Mouse (Mus musculus) kidney, postnatal 0 days (tissue): ENCODE data around the gene Hddc2. TPM values are rescaled to one million over a fixed set of nuclear protein-coding genes. Genes with fewer than 3 reads are reported as not detected.
"Not testable (repeated sequence)": the region's sequence is repeated elsewhere in the genome, so short reads cannot be mapped to it uniquely, and the experiment has no call there.

Source experiments
- ATAC-seq: fragments of 200-750 bp; cut with Nextera tagmentation; replicated peaks from 2 replicates; pipeline ENCODE4 v1.8.0; 2017; ENCODE audit warnings: low read depth, moderate number of reproducible peaks, moderate TSS enrichment, moderate library complexity; ENCODE audit not compliant: low FRiP score
- DNase-seq: peaks from one replicate; pipeline ENCODE4 v3.0.0-alpha.2; 2016; ENCODE audit warnings: low spot score
- H3K27ac ChIP-seq: fragments of 300-500 bp; sonication (generic); 2 replicates; pipeline ENCODE4 v1.5.1; 2014; ENCODE audit warnings: mild to moderate bottlenecking
- H3K27me3 ChIP-seq: fragments of 300-500 bp; sonication (generic); 2 replicates; pipeline ENCODE4 v1.6.1; 2014; ENCODE audit warnings: low read length, mixed read lengths; ENCODE audit not compliant: insufficient read depth
- H3K36me3 ChIP-seq: fragments of 300-500 bp; sonication (generic); 2 replicates; pipeline ENCODE4 v1.6.1; 2014; ENCODE audit warnings: low read length, mixed read lengths; ENCODE audit not compliant: insufficient read depth
- H3K4me1 ChIP-seq: fragments of 300-500 bp; sonication (generic); replicated peaks from 2 replicates; pipeline ENCODE4 v1.6.1; 2014; ENCODE audit warnings: antibody characterized with exemption, low read length, mixed read lengths; ENCODE audit not compliant: insufficient read depth
- H3K4me2 ChIP-seq: fragments of 300-500 bp; sonication (generic); 2 replicates; pipeline ENCODE4 v1.6.1; 2014; ENCODE audit warnings: mild to moderate bottlenecking, low read length, moderate library complexity, mixed read lengths
- H3K4me3 ChIP-seq: fragments of 300-500 bp; sonication (generic); replicated peaks from 2 replicates; pipeline ENCODE4 v1.5.1; 2014; ENCODE audit warnings: low read depth, low read length
- H3K9ac ChIP-seq: fragments of 300-500 bp; sonication (generic); 2 replicates; pipeline ENCODE4 v1.6.1; 2014; ENCODE audit warnings: low read depth, low read length
- H3K9me3 ChIP-seq: fragments of 300-500 bp; sonication (generic); replicated peaks from 2 replicates; pipeline ENCODE4 v1.6.1; 2016; ENCODE audit warnings: low read length, inconsistent platforms, mixed read lengths
- CTCF ChIP-seq: IDR thresholded peaks from 2 replicates; pipeline ENCODE4 v1.5.1; 2016; ENCODE audit warnings: antibody characterized with exemption, low read depth, mild to moderate bottlenecking, moderate library complexity
- WGBS: fragments of 180-500 bp; shearing (Covaris S2); extraction: QIAGEN DNeasy Blood & Tissue Kit; methylation state at CpG from one replicate; pipeline ENCODE4 v1.1.7; 2014; 5-methylcytosine and 5-hydroxymethylcytosine counted together
- polyA plus RNA-seq: library from polyadenylated mRNA; unstranded; fragments of >200 nt; fragmentation: Nextera tagmentation; extraction: Ambion mirVana; gene quantifications from 2 replicates; pipeline ENCODE4 v1.2.1, GENCODE M21; 2015

Hddc2 gene
- polyA plus RNA-seq, 1 experiment from 2014 or later, result 96.4 TPM

GRCm38 (mm10) chr10:31346401-31346800 is 33.2 kb downstream of the Hddc2 start:
- Histone ChIP-seq H3K27me3 (no peaks in the 10 kb centered on the region), H3K4me3 (no peak overlapping the region), H3K9me3 (no peaks in the 10 kb centered on the region), H3K4me2 (no peak overlapping the region), H3K9ac (no peak overlapping the region), H3K36me3 (no peaks in the 10 kb centered on the region), H3K4me1 (no peaks in the 10 kb centered on the region), H3K27ac (no peak overlapping the region)
- 66% methylated on average over 8 of the region's 8 CpGs for WGBS
- no peak for TF ChIP-seq CTCF
- no peak for ATAC-seq
- DNase-seq, result no peak

DNA sequence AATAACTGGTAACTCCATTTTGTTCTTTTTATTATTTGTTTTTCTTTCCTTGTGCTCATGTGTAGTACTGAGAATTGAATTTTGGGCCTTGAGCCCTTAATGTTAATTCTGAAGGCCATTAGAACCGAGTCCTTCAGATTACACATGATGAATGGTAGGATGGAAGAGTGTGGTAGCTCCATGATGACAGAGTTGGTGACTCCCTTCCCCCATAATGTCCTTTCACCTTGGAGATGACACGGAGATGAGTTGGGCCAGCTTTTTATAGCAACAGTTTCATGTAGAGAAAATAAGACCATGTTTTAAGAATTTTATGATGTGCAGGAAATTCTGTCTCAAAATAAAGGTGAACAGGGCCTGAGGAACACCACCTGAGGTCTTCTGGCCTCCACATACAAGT is 37.9 kb downstream of the Hddc2 start:
- DNase-seq, result no peak
- H3K36me3 ChIP-seq, result no peaks in the 10 kb centered on the region
- no peaks in the 10 kb centered on the region for H3K27me3 ChIP-seq
- H3K9ac ChIP-seq, result no peak overlapping the region
- H3K27ac ChIP-seq, result no peak overlapping the region
- no peaks in the 10 kb centered on the region for H3K9me3 ChIP-seq
- H3K4me1 ChIP-seq, result no peaks in the 10 kb centered on the region
- ATAC-seq, result no peak
- WGBS, result 90% methylated on average over 2 of the region's 2 CpGs
- TF ChIP-seq CTCF, result no peak
- H3K4me2 ChIP-seq, result no peak overlapping the region
- H3K4me3 ChIP-seq, result no peak overlapping the region

GRCm38 (mm10) chr10:31352845-31353427 is 39.8 kb downstream of the Hddc2 start:
- H3K4me2 ChIP-seq, result no peak overlapping the region
- H3K9me3 ChIP-seq, result no peaks in the 10 kb centered on the region
- no peaks in the 10 kb centered on the region for H3K36me3 ChIP-seq
- H3K27me3 ChIP-seq, result no peaks in the 10 kb centered on the region
- DNase-seq (no peak), ATAC-seq (no peak)
- H3K4me3 ChIP-seq, result no peak overlapping the region
- no peak overlapping the region for H3K27ac ChIP-seq
- H3K4me1 ChIP-seq, result no peaks in the 10 kb centered on the region
- 92% methylated on average over 1 of the region's 1 CpGs for WGBS
- TF ChIP-seq CTCF, result no peak
- no peak overlapping the region for H3K9ac ChIP-seq

- H3K27ac ChIP-seq, result no peak overlapping the region
- no peak overlapping the region for H3K4me2 ChIP-seq
- H3K4me1 ChIP-seq, result no peaks in the 10 kb centered on the region
- H3K27me3 ChIP-seq, result no peaks in the 10 kb centered on the region
- ATAC-seq (no peak), DNase-seq (no peak)
- no peaks in the 10 kb centered on the region for H3K36me3 ChIP-seq
- H3K4me3 ChIP-seq, result no peak overlapping the region
- WGBS, result 72% methylated on average over 2 of the region's 2 CpGs
- H3K9me3 ChIP-seq, result no peaks in the 10 kb centered on the region
- no peak overlapping the region for H3K9ac ChIP-seq
- no peak for TF ChIP-seq CTCF
These were observed 41.0 kb downstream of the Hddc2 start for GRCm38 (mm10) chr10:31354141-31354540.

DNA sequence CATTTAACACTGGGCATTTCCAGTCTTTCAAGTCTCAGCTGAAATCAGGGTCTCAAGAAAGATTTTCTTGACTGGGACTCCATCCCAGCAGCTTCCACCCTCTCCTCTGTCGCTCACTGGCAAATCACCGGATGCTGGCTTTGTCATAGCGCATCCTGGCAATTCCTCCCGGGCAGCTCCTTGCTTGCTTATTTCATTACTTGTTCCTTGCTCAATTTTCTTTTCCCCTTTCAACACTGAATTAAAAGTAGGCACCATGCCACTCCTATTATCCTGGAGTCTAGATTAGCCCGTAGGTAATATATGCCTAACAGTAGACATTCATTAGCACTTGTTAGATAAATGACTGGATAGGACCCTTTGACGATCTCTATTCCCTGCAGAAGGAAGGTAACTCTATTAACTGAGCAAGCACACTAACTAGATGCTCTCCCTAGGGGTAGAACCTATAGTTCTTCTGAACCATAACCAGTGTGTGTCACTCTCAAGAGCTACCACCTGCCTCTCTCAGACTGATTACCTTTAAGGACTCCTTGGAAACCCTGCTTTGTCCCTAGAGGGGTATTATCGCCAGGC is 41.8 kb downstream of the Hddc2 start:
- no peak overlapping the region for H3K4me2 ChIP-seq
- ATAC-seq, result no peak
- no peaks in the 10 kb centered on the region for H3K36me3 ChIP-seq
- H3K4me3 ChIP-seq, result no peak overlapping the region
- no peaks in the 10 kb centered on the region for H3K4me1 ChIP-seq
- WGBS, result 74% methylated on average over 7 of the region's 7 CpGs
- no peak for DNase-seq
- no peak overlapping the region for H3K27ac ChIP-seq
- H3K27me3 ChIP-seq, result no peaks in the 10 kb centered on the region
- TF ChIP-seq CTCF, result no peak
- H3K9me3 ChIP-seq, result no peaks in the 10 kb centered on the region
- H3K9ac ChIP-seq, result no peak overlapping the region

DNA sequence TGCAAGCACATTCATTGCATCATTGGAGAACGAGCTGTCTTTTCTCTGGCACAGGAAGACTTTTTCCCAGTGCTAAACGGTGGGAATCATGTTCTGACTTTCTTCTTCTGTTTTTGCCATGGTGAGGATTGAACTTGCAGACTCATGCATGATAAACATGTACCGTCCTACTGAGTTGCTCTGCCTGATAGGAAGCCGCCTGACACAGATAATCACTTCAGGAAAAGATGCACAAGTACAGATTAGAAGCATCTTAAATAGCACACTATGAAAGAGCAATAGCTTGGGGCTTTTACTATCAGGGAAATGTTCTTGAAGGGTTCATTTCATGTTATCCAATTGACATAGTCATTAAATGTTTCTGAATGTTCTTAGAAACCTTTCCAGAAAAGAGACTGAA is 46.6 kb downstream of the Hddc2 start:
- H3K36me3 ChIP-seq, result no peaks in the 10 kb centered on the region
- H3K4me2 ChIP-seq, result no peak overlapping the region
- no peak for ATAC-seq
- H3K27me3 ChIP-seq, result no peaks in the 10 kb centered on the region
- no peaks in the 10 kb centered on the region for H3K4me1 ChIP-seq
- no peak overlapping the region for H3K9ac ChIP-seq
- H3K27ac ChIP-seq, result no peak overlapping the region
- TF ChIP-seq CTCF, result no peak
- WGBS, result 87% methylated on average over 4 of the region's 4 CpGs
- no peak for DNase-seq
- H3K4me3 ChIP-seq, result no peak overlapping the region
- H3K9me3 ChIP-seq, result no peaks in the 10 kb centered on the region

DNA sequence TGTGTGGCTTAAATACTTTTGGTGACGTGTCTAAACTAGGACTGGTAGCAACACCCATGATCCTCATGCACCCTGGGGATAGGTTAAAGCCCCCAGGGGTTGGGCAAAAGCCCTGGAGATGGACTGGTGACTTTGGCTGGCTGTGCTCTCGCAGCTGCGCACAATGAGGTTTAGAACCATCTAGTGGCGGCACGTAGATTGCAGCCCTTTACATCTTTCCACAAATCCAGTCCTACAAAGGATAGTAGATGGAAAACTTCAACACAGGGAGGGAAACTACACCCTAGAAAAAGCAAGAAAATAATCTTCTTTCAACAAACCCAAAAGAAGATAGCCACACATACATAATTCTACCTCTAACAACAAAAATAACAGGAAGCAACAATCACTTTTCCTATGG is 57.0 kb downstream of the Hddc2 start:
- not testable (repeated sequence) for H3K36me3 ChIP-seq

More for the DNA sequence above, 57.0 kb downstream of the Hddc2 start:
- H3K4me3 ChIP-seq, H3K9ac ChIP-seq, ATAC-seq, H3K9me3 ChIP-seq, H3K27ac ChIP-seq, DNase-seq, H3K4me1 ChIP-seq, H3K27me3 ChIP-seq, H3K4me2 ChIP-seq: not testable (repeated sequence)
- TF ChIP-seq CTCF, result peak; percentile 55
- 16% methylated on average over 4 of the region's 5 CpGs for WGBS

Other genes starting within 250 kb of the Hddc2 start
- 56.3 and 57.0 TPM in 2 replicates for gene Tpd52l1, start 132.6 kb downstream of the Hddc2 start, polyA plus RNA-seq